Mouse (Mus musculus) spleen, adult 2 months (tissue): Measurements from ENCODE around the gene Siah1a. TPM values are rescaled to one million over a fixed set of nuclear protein-coding genes. Genes with fewer than 3 reads are reported as not detected.

Experiments
- DNase-seq, 2 experiments: peaks; one replicate each; pipeline versions ENCODE4 v3.0.0 to v3.0.0-alpha.2; 2012 to 2021; ENCODE audit warnings: low spot score in 2 of 2, low read depth in 1 of 2
- H3K27ac ChIP-seq: fragments of 200-500 bp; 2 replicates; pipeline ENCODE4 v1.5.1; 2012; ENCODE audit warnings: low read length, inconsistent platforms; ENCODE audit not compliant: insufficient read depth
- H3K27me3 ChIP-seq: fragments of 200-500 bp; 2 replicates; pipeline ENCODE4 v1.6.1; 2012; ENCODE audit warnings: mild to moderate bottlenecking, moderate library complexity, low read length, inconsistent platforms; ENCODE audit not compliant: control insufficient read depth, insufficient read depth
- H3K36me3 ChIP-seq: fragments of 200-500 bp; 2 replicates; pipeline ENCODE4 v1.6.1; 2012; ENCODE audit warnings: mild to moderate bottlenecking, low read length, inconsistent platforms; ENCODE audit not compliant: control insufficient read depth, insufficient read depth
- H3K4me1 ChIP-seq: fragments of 200-500 bp; 2 replicates; pipeline ENCODE4 v1.6.1; 2011; ENCODE audit warnings: inconsistent platforms; ENCODE audit not compliant: control insufficient read depth, insufficient read depth, insufficient read length
- H3K4me3 ChIP-seq: fragments of 200-500 bp; 2 replicates; pipeline ENCODE4 v1.5.1; 2011; ENCODE audit warnings: mild to moderate bottlenecking, inconsistent platforms; ENCODE audit not compliant: insufficient read depth, insufficient read length; ENCODE audit errors: extremely low read depth
- CTCF ChIP-seq: fragments of 200-500 bp; IDR thresholded peaks from 2 replicates; pipeline ENCODE4 v1.5.1; 2011; ENCODE audit warnings: mild to moderate bottlenecking, inconsistent platforms; ENCODE audit not compliant: insufficient read depth, insufficient read length, insufficient replicate concordance; ENCODE audit errors: extremely low read depth
- POLR2A ChIP-seq: fragments of 200-500 bp; IDR thresholded peaks from 2 replicates; pipeline ENCODE4 v1.6.1; 2011; ENCODE audit warnings: low read depth, low read length, inconsistent platforms
- WGBS: fragments of 180-500 bp; shearing (Covaris S2); methylation state at CpG from one replicate; pipeline ENCODE4 v1.1.7; 2018; 5-methylcytosine and 5-hydroxymethylcytosine counted together
- polyA plus RNA-seq: library from polyadenylated mRNA; depleted of rRNA; stranded (reverse); fragments of >200 nt; gene quantifications from 2 replicates; pipeline ENCODE4 v1.2.3, GENCODE M21; 2012

Gene Siah1a
- polyA plus RNA-seq, 1 experiment: 13.3 TPM

DNA sequence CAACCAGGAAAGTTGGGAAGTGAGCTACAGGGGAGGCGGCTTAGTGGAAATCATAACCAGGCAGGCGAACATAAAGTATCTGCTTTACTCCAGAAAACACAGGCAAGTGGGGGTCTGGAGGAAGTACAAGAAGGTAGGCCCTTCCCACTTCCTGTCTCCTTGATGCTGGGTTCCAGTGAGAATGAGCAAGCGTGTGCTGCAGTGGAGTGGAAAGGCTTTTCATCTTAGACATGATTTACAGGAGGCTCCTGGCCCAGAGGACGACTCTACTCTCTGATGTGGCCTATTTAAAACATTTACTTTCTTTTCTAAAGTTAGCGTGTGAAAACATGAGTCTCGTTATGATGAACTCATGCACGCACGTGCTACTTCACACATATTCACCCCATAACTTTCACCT, 33.5 kb upstream of the Siah1a start:
- no peak for DNase-seq
- no peak overlapping the region for H3K27ac ChIP-seq

GRCm38 (mm10) chr8:86769945-86770715, 24.4 kb upstream of the Siah1a start:
- H3K4me1 ChIP-seq: no peaks in the 10 kb centered on the region
- H3K4me3 ChIP-seq: no peak overlapping the region
- H3K27ac ChIP-seq: no peak overlapping the region
- H3K36me3 ChIP-seq: no peaks in the 10 kb centered on the region
- no peaks in the 10 kb centered on the region for H3K27me3 ChIP-seq
- no peak for DNase-seq
- 92% methylated on average over 1 of the region's 1 CpGs for WGBS
- no peak for TF ChIP-seq POLR2A
- no peak for TF ChIP-seq CTCF

More for the DNA sequence above, 33.5 kb upstream of the Siah1a start:
- Histone ChIP-seq H3K4me1 (peaks cover 5% of the 10 kb centered on the region), H3K27me3 (no peaks in the 10 kb centered on the region), H3K36me3 (no peaks in the 10 kb centered on the region), H3K4me3 (no peak overlapping the region)
- TF ChIP-seq POLR2A (no peak), CTCF (no peak)
- 32% methylated on average over 8 of the region's 8 CpGs for WGBS

- Histone ChIP-seq H3K4me3 (no peak overlapping the region), H3K27me3 (no peaks in the 10 kb centered on the region), H3K4me1 (no peaks in the 10 kb centered on the region), H3K27ac (no peak overlapping the region), H3K36me3 (no peaks in the 10 kb centered on the region)
- TF ChIP-seq CTCF (no peak), POLR2A (no peak)
- DNase-seq: no peak
- WGBS: 78% methylated on average over 5 of the region's 5 CpGs
Observed at GRCm38 (mm10) chr8:86768499-86768898, 22.8 kb upstream of the Siah1a start.

- DNase-seq: no peak
- H3K27ac ChIP-seq: no peak overlapping the region
- 88% methylated on average over 9 of the region's 9 CpGs for WGBS
Observed at GRCm38 (mm10) chr8:86766548-86767211, 20.9 kb upstream of the Siah1a start.

DNA sequence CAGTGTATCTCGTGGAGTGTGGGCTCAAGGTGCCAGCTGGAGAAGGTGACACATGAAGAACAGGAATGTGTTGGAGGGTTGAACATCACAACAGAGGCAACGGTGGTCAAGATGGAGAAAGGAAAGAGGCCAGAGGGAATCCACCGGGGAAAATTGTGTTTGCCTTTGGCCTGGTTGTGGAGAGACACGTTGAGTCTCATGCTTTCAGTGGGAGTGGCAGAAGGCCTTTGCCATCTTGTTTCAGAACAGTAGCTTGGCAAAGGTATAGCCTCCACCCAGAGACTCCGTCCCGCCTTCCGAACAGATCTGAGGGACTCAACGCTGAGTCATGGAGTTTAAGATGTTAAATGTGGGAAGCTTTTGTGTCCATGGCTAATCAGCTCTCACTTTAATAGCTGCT, 19.9 kb upstream of the Siah1a start:
- Histone ChIP-seq H3K4me1 (no peaks in the 10 kb centered on the region), H3K4me3 (no peak overlapping the region), H3K36me3 (no peaks in the 10 kb centered on the region), H3K27me3 (no peaks in the 10 kb centered on the region), H3K27ac (no peak overlapping the region)
- no peak for TF ChIP-seq POLR2A
- no peak for DNase-seq
- 95% methylated on average over 8 of the region's 8 CpGs for WGBS

More at GRCm38 (mm10) chr8:86766548-86767211, 20.9 kb upstream of the Siah1a start:
- no peak overlapping the region for H3K4me3 ChIP-seq
- H3K4me1 ChIP-seq: no peaks in the 10 kb centered on the region
- H3K36me3 ChIP-seq: no peaks in the 10 kb centered on the region
- TF ChIP-seq POLR2A (no peak), CTCF (no peak)
- no peaks in the 10 kb centered on the region for H3K27me3 ChIP-seq

DNA sequence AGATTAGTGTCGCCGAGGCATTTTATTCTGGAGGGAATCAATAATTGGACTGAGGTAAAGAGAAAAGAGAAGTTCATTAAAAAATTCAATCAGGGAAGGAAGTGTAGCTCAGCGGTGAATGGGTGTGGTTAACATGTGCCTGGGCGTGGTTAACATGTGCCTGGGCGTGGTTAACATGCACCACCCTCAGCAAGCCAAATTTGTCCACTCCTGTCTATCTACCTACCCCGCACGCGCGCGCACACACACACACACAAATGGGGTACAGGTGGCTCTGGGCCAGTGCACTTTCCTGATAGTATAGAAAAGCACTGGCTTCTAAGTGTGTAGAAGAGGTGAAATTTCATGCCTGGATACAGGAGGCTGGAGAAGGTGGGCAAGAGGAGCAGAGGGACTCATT, 19.4 kb upstream of the Siah1a start:
- no peaks in the 10 kb centered on the region for H3K27me3 ChIP-seq
- WGBS: 63% methylated on average over 10 of the region's 10 CpGs
- H3K36me3 ChIP-seq: no peaks in the 10 kb centered on the region
- TF ChIP-seq CTCF (no peak), POLR2A (no peak)
- peak in 1 of 2 experiments; percentile 11 for DNase-seq
- H3K4me3 ChIP-seq: no peak overlapping the region
- no peak overlapping the region for H3K27ac ChIP-seq
- H3K4me1 ChIP-seq: no peaks in the 10 kb centered on the region

DNA sequence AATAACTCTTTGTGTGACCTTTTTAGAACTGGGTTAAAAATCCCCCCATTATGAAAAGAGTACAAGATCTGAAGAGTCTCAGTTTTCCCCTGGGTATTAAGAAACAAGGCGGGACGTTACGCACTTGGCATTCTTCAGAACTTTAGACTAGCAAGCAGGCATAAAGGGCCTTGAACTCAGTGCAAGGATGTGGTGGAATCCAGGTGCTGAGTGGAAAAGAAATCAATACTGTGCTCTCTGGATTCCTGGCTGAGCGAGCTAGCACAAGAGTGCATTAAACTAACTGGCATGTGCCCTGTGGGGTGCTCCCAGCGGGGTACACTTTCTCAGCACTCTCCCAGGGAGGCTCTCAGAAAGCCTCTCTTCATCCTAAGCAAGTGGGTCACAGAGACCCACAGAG, 17.1 kb upstream of the Siah1a start:
- H3K4me3 ChIP-seq: no peak overlapping the region

More for the DNA sequence above, 17.1 kb upstream of the Siah1a start:
- H3K27ac ChIP-seq: no peak overlapping the region
- no peaks in the 10 kb centered on the region for H3K36me3 ChIP-seq
- DNase-seq: no peak
- no peak for TF ChIP-seq POLR2A
- no peak for TF ChIP-seq CTCF
- no peaks in the 10 kb centered on the region for H3K4me1 ChIP-seq
- no peaks in the 10 kb centered on the region for H3K27me3 ChIP-seq
- WGBS: 79% methylated on average over 5 of the region's 5 CpGs
